Mouse (Mus musculus) mouse trophoblast stem cell (cell line): Measurements from ENCODE around the gene B3gnt6.

Source experiments
- in situ Hi-C, 2 experiments: fragments of 300-500 bp; cut with MseI, MboI; formaldehyde crosslinking; loops; 2 replicates in 1 of 2; 3 replicates in 1 of 2; pipeline ENCODE4 v1.15.1; 2025

Gene B3gnt6

DNA sequence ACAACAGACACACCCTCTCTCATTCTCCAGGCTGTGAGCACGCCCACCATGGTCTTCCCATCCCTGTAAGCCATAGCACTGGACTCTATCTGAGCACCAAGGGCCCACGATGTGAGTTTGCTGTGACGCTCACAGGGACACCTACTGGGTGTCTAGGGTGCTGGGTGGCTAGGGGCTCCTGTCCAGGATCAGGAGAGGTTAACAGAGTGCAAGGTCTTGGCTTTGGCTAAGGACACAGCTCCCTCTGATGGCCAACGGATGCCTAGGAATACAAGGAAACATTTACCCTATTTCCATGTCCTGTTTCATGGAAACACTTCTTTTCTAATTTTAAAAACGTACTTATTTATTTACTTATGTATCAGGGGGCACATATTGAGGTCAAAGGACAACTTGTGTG is 48.8 kb downstream of the B3gnt6 start:
- in situ Hi-C loops: loop anchor here in 1 of 2 experiments (5.0 kb wide), 1 partner anchor 42 kb away; no protein-coding TSS in a partner anchor

GRCm38 (mm10) chr7:98149802-98150201 is 49.5 kb downstream of the B3gnt6 start:
- in situ Hi-C loops: loop anchor here in 1 of 2 experiments (5.0 kb wide), 1 partner anchor 42 kb away; no protein-coding TSS in a partner anchor

DNA sequence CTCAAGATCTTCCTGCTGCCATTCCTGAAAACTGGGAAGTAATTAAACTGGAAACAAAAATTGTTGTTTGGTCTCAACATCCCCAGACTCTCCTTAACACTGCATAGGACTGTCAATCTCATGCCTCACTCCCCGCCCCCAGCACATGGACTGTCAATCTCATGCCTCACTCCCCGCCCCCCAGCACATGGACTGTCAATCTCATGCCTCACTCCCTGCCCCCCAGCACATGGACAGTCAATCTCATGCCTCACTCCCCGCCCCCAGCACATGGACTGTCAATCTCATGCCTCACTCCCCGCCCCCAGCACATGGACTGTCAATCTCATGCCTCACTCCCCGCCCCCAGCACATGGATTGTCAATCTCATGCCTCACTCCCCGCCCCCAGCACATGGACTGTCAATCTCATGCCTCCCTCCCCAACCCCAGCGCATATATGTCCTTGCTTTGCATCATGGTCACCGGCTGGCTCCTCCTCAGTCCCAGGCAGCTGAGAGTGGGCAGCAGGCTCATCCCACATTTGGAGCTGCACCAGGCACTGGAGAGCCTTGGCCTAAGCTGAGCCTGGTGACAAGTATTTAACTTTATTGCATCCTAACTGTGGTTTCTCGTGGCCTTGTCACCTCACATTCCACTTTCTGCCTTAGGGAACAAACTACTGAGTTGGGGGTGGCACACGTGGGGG is 50.4 kb downstream of the B3gnt6 start:
- in situ Hi-C loops: no loop called here

DNA sequence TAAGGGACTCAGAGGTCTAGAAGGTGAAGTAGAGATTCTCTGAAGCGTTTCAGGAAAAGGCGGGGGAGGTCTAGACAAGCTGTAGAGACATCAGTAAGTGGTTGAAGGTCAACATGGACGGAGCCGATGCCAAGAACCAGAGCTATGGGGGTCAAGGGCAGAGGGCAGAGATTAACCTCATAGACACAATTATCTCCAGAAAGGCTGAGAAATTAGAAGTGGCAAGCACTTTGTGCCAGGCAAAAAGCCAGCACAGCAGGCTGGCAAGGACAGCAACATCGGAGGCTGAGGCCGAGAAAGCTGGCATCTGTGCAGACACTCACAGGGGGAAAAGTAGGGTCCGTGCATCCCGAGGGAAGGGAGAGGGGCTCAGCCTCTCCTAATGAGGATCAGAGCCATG is 51.5 kb downstream of the B3gnt6 start:
- in situ Hi-C loops: no loop called here

GRCm38 (mm10) chr7:98146447-98146845 is 52.8 kb downstream of the B3gnt6 start:
- in situ Hi-C loops: no loop called here

- in situ Hi-C loops: no loop called here
Measured at GRCm38 (mm10) chr7:98145842-98146446, 53.3 kb downstream of the B3gnt6 start.

DNA sequence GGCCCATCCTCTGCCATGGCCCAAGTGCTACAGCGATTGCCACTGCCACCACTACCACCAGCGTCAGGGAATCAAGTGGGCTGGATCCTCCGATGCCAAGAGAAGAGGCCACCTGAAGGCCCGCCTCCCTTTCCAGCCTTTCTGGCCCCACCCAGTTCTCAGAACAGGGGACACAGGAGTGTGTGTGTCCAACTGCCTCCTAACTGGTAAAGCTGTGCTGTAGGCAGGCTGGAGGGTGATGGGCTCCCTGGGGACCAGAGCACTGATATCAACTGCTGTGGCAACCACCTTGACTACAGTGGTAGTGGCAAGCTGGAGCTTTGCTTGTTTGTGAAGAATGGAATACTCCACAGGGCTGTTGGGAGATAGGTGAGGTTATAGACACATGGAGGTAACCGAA is 53.9 kb downstream of the B3gnt6 start, which contains the start of gene Omp:
TSS of gene Omp (minus strand) at position 101 of the 400 bp plus-strand sequence.
- in situ Hi-C loops: no loop called here

DNA sequence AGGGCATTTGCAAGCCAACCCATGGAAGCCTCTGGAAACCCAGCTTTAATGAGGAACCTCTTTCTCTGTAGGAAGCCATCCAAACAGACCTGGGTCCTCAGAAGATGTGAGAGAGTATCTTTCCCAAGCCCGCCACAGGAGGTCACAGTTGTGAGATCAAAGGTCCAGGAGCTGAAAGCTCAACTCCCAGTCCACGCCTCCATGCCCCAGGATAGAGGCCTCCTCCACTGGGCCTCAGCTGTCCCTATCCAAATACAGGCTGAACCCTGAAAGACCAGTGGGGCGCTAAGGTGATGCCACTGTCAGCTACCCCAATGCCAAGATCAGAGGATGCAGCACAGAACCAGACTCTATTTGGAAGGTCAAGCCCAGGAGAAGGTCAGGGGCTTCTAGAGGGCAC is 56.6 kb downstream of the B3gnt6 start:
- in situ Hi-C loops: no loop called here
